Mouse (Mus musculus) ES-E14 (cell line): Measurements from ENCODE around the gene Ssb. TPM values are rescaled to one million over a fixed set of nuclear protein-coding genes. Genes with fewer than 3 reads are reported as not detected.

Experiments
- DNase-seq: peaks from one replicate; pipeline ENCODE4 v3.0.0-alpha.2; 2013; ENCODE audit warnings: low read depth, low spot score
- H3K27ac ChIP-seq: 2 replicates; pipeline ENCODE4 v1.5.1; 2012; ENCODE audit warnings: low read depth, mild to moderate bottlenecking, low read length, moderate library complexity, mixed read lengths; ENCODE audit not compliant: poor library complexity, insufficient read depth, severe bottlenecking
- H3K36me3 ChIP-seq: 2 replicates; pipeline ENCODE4 v1.6.1; 2012; ENCODE audit warnings: mild to moderate bottlenecking, low read length, moderate library complexity, mixed read lengths; ENCODE audit not compliant: control insufficient read depth, poor library complexity, insufficient read depth, severe bottlenecking
- H3K4me1 ChIP-seq, 2 experiments: fragments of 150-350 bp in 1 of 2; sonication (generic) in 1 of 2; 2 replicates each; pipeline ENCODE4 v1.6.1; 2012; ENCODE audit warnings: low read length in 2 of 2, mild to moderate bottlenecking in 1 of 2, mixed read lengths in 1 of 2; ENCODE audit not compliant: control insufficient read depth in 2 of 2, insufficient read depth in 2 of 2, poor library complexity in 1 of 2
- H3K4me3 ChIP-seq, 2 experiments: fragments of 150-350 bp in 1 of 2; sonication (generic) in 1 of 2; 2 replicates each; pipeline ENCODE4 v1.5.1; 2012; ENCODE audit warnings: low read length in 2 of 2, low read depth in 1 of 2, mild to moderate bottlenecking in 1 of 2, mixed read lengths in 1 of 2; ENCODE audit not compliant: insufficient read depth in 1 of 2, poor library complexity in 1 of 2, severe bottlenecking in 1 of 2
- H3K9ac ChIP-seq: 2 replicates; pipeline ENCODE4 v1.6.1; 2012; ENCODE audit warnings: low read depth, mild to moderate bottlenecking, low read length, mixed read lengths; ENCODE audit not compliant: poor library complexity, insufficient read depth, severe bottlenecking
- H3K9me3 ChIP-seq: fragments of 150-350 bp; sonication (generic); 2 replicates; pipeline ENCODE4 v1.6.1; 2012; ENCODE audit warnings: low read depth, mild to moderate bottlenecking, low read length; ENCODE audit not compliant: control insufficient read depth, insufficient read depth
- CHD2 ChIP-seq: IDR thresholded peaks from 2 replicates; pipeline ENCODE4 v1.6.1; 2014; ENCODE audit warnings: mild to moderate bottlenecking, low read depth, low read length, inconsistent platforms
- HCFC1 ChIP-seq: IDR thresholded peaks from 2 replicates; pipeline ENCODE4 v1.6.1; 2012; ENCODE audit warnings: low read length, inconsistent platforms, borderline replicate concordance; ENCODE audit not compliant: insufficient read depth
- MAFK ChIP-seq: IDR thresholded peaks from 2 replicates; pipeline ENCODE4 v1.6.1; 2014; ENCODE audit warnings: mild to moderate bottlenecking, low read depth, low read length, inconsistent platforms; ENCODE audit not compliant: insufficient read depth
- ZC3H11A ChIP-seq: IDR thresholded peaks from 2 replicates; pipeline ENCODE4 v1.6.1; 2012; ENCODE audit warnings: low read depth, mild to moderate bottlenecking, inconsistent platforms, low read length, borderline replicate concordance
- ZNF384 ChIP-seq: IDR thresholded peaks from 2 replicates; pipeline ENCODE4 v1.6.1; 2012; ENCODE audit warnings: low read depth, low read length, inconsistent platforms
- in situ Hi-C, 2 experiments: fragments of 600-800 bp; cut with MboI; formaldehyde crosslinking; loops; one replicate each; pipeline ENCODE4 v1.15.1; 2025; ENCODE audit warnings: low sequenced_read_pairs in 2 of 2, inconsistent platforms in 1 of 2; ENCODE audit not compliant: unreplicated experiment in 2 of 2
- total RNA-seq: library from RNA; depleted of rRNA; stranded (reverse); fragments of 300-350 nt; gene quantifications from 2 replicates; pipeline ENCODE4 v1.2.3, GENCODE M21; 2012

Gene Ssb
- total RNA-seq, 1 experiment: 191 TPM

DNA sequence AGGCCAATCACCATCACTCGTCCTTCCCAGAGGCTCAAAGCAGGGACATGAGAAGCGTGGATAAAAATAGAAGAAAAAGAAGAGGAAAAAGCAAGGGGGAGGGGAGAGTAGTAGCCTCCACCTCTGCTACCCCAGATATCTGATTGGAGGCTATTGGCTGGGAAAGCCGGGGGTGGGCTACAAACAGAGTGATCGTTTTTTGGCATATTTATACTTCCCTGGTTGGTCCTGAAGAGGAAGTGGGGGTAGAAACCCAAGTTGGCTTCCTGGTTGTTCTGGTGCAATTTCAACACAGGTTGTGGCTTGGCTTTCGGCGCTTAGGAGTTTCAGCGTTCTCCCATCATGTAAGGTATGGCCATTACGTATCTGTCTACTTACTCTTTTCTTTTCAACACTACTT is 39.7 kb upstream of the Ssb start, which contains the start of gene Klhl23:
Klhl23 (plus strand) TSS at position 234 of the 400 bp plus-strand sequence.
- DNase-seq: no peak
- TF ChIP-seq MAFK (no peak), ZC3H11A (no peak), ZNF384 (no peak), HCFC1 (no peak), CHD2 (no peak)
- Histone ChIP-seq H3K9me3 (no peaks in the 10 kb centered on the region), H3K9ac (peak within 1 kb of the TSS; percentile 87), H3K4me3 (peak within 1 kb of the TSS; percentile 69 to 93), H3K27ac (no peak within 1 kb of the TSS), H3K4me1 (peaks cover 0 to 3% of the 10 kb centered on the region in 2 experiments; a peak in 1 of 4 replicates), H3K36me3 (no peaks in the 10 kb centered on the region)
- in situ Hi-C loops: no loop called here

DNA sequence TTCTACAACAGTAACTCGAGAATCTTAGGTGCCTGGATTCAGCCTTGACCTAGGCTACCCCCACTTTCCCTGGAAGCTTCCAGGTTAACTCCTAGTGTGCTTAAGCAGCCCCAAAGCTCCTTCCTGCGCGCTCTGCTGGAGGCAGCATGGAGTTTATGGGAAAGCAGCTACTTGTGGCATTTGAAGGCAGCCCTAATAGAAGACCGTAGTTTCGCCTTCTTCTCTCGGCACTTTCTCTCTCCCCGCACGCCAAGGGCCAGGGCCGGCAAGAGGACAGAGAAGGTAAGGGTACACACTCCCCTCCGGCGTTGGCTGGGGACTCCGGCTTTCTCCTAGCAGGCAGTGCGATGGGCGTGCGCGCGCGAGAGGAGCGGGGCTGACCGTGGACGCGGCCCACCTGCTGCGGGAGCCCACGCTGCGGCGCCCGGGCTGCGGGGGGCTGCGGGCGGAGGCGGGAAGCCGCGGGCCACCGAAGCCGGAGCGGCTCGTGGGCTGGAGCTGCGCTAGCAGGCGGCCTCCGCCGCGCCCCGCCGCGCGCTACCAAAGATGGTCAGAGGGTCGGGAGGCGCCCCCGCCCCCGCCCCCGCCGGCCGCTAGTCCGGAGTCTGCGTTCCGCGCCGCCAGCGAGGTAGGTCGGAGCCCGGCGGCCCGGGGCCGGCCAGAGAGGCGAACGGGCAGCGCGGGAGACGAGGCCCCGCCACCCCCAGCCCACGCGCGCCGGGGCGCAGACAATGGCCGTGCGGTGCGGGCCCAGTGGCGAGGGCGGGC is 38.8 kb upstream of the Ssb start:
- TF ChIP-seq MAFK: no peak
- no peak for TF ChIP-seq HCFC1
- no peak for TF ChIP-seq ZC3H11A
- TF ChIP-seq CHD2: no peak
- in situ Hi-C loops: no loop called here
- peak; percentile 20 for DNase-seq
- Histone ChIP-seq H3K4me1 (peaks cover 0 to 3% of the 10 kb centered on the region in 2 experiments; a peak in 1 of 4 replicates), H3K4me3 (peak overlapping the region; percentile 69 to 93), H3K9ac (peak overlapping the region; percentile 87), H3K9me3 (no peaks in the 10 kb centered on the region), H3K36me3 (no peaks in the 10 kb centered on the region), H3K27ac (no peak overlapping the region)

DNA sequence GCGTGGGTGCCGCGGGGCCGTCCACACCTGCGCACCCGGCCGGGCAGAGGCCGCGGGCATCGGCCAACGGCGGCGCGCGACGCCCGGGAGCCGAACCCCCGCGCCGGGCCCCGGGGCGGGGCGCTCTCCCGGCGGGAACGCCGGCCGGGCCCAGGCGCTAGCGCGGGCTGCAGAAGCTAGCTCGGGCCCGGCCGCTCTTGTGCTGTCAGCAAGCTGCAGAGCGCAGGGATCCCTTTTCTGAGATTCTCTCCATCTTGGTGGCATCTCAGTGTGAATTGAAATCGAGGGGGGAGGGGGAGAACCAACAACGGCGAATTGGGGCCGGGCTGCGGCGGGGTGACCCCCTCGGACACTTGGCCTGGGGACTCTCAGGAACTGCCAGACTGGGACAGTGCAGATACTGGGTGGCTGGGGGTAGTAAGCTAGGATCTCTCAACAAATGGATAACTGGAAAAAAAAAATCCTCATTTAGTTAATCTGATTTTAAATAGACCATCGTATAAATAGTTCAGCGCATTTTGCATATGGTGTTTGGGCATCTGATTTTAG is 38.2 kb upstream of the Ssb start:
- peak overlapping the region; percentile 84 to 93 for H3K4me3 ChIP-seq
- peak overlapping the region; percentile 87 for H3K9ac ChIP-seq
- peaks cover 1 to 3% of the 10 kb centered on the region in 2 experiments; a peak in 1 of 4 replicates for H3K4me1 ChIP-seq
- in situ Hi-C loops: no loop called here
- TF ChIP-seq CHD2: no peak
- no peak for TF ChIP-seq HCFC1
- no peak for TF ChIP-seq ZNF384
- TF ChIP-seq MAFK: no peak
- no peak for TF ChIP-seq ZC3H11A
- no peaks in the 10 kb centered on the region for H3K36me3 ChIP-seq
- peak; percentile 20 for DNase-seq
- H3K9me3 ChIP-seq: no peaks in the 10 kb centered on the region
- H3K27ac ChIP-seq: no peak overlapping the region

DNA sequence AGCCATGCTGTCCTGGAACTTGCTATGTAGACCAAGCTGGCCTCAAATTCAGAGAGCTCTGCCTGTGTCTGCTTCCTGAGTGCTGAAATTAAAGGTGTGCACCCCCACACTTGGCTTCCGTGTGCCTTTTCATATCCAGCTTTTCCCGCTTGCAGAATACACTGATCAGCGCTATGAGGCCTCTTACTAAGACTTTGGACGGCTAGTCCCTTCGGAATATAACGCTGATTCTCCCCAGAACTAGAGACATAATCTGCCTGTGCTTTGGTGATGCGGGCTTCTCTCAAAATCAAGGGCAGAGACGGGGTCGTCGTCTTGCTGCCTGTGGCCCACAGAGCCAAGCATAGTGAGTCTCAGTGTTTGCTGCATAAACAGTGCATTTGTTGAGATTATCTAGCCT is 35.5 kb upstream of the Ssb start:
- Histone ChIP-seq H3K9me3 (no peaks in the 10 kb centered on the region), H3K4me1 (peaks cover 1 to 3% of the 10 kb centered on the region in 2 experiments; a peak in 1 of 4 replicates)
- in situ Hi-C loops: no loop called here

More for the DNA sequence above, 35.5 kb upstream of the Ssb start:
- H3K9ac ChIP-seq: no peak overlapping the region
- H3K36me3 ChIP-seq: no peaks in the 10 kb centered on the region
- TF ChIP-seq ZC3H11A (no peak), CHD2 (no peak), MAFK (no peak), ZNF384 (no peak), HCFC1 (no peak)
- H3K4me3 ChIP-seq: no peak overlapping the region
- no peak overlapping the region for H3K27ac ChIP-seq
- no peak for DNase-seq
